Mouse (Mus musculus) frontal cortex, adult (tissue): ENCODE results near the gene Cysltr2.

Source experiments
- ATAC-seq: cut with Nextera tagmentation; 2 replicates; pipeline ENCODE4 v1.9.2; 2017; ENCODE audit warnings: mild to moderate bottlenecking, moderate library complexity, mixed read lengths; ENCODE audit not compliant: low TSS enrichment

The Cysltr2 gene

DNA sequence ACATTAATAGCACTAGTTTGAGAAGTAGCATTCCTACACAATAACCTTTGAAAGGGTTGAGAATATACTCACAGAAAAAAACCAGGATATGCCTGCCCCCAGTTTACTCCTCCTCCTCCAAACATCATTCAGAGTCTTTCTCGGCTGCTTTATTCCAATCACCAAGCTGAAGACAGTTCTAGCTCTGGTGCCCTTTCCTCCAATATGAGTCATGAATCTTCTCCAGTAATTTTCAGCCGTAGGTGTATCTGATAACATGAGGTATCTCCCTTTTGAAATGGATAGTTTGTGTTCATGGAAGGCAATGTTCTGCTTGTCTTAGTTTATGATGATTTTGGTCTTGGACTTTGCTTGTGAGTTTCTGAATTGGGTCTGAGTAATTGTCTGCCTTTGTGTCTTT, 62.9 kb downstream of the Cysltr2 start:
- ATAC-seq: no peak

- ATAC-seq: no peak
Observed at GRCm38 (mm10) chr14:72985113-72985512, 63.8 kb downstream of the Cysltr2 start.

- peak; percentile 95 for ATAC-seq
Observed at GRCm38 (mm10) chr14:72983456-72983855, 65.5 kb downstream of the Cysltr2 start.

DNA sequence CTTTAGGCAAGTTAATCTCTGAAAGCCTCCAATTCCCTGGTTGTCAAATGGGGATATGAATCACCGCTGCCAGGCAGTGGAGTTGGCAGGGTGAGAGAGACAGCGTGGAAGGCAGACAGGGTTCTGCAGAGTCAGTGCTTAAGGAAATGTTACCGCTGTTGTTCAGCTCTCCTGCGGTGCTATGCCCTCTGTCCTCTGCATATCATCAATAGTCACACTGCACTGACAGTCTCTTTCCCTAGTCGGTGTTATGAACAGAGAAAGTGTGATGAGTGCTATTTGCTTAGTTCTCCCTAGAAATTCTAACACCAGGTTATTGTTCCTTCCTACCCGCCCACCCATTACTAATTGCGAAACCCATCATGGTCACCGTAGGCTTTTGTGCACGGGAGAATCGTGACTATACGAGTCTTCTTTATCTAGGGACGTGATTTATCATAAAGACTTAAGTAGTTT, 65.9 kb downstream of the Cysltr2 start:
- ATAC-seq: peak; percentile 78

DNA sequence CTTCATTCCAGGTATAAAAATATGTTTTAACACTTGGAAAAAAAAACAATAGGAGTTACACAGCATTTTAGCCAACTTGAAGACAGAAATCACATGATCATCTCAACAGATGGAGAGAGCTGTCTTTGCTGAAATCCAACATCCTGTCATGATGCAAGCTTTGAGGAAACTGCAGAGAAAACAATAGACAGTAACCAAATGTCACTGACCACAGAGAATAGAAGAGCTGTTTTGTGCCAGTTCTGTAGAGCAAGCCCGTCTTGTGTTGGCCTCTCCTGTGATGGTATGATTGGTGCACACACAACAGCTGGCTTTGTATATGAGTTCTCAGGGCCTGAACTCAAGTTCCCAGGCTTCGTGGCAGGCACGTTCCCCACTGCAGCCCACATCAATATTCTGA, 68.2 kb downstream of the Cysltr2 start:
- peak; percentile 31; the same call in 1 of the 2 replicates for ATAC-seq

DNA sequence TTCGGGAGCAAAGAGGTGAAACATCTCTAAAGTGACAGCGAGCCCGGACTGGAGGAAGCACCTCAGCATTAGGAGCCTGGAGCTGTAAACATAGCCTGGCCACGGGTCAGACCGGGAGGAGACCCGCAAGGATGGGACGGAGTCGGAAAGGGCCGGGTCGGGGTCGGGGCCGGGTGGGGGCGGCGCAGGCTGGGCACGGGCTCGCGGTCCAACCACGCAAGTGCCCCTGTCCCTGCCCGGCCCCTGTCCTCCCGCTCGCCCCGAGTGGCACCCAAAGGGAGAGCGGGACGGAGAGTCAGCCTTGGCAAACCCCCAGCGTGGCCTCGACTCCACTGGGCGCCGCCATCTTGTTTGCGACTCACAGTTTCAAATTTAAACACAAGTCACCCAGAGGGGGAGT, 68.8 kb downstream of the Cysltr2 start:
- no peak for ATAC-seq

DNA sequence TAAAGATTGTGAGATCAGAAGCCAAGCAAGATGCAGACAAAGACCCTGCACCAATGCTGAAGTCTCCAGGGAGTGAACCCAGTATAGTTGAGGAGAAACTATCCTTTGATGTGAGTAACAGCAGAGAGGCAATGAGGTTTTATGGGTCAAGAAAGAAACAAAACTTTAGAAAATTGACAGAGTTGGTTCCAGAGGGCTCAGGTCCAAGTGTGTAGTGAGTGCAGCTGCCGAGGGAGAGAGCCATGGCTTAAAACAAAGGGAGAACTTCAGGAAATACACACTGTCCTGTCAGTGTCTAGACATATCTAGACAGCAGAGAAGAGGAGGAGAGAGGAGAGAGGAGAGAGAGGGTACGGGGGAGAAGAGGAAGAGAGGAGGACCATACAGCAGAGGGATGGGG, 72.8 kb downstream of the Cysltr2 start:
- ATAC-seq: no peak
